Mouse (Mus musculus) telencephalon, adult 2 months (tissue): Measurements from ENCODE around the gene 2010111I01Rik.
"Not testable (repeated sequence)": the region's sequence is repeated elsewhere in the genome, so short reads cannot be mapped to it uniquely, and the experiment has no call there.

Source experiments
- DNase-seq: peaks from one replicate; pipeline ENCODE4 v3.0.0-alpha.2; 2011; ENCODE audit warnings: low read depth, low spot score

Gene 2010111I01Rik

DNA sequence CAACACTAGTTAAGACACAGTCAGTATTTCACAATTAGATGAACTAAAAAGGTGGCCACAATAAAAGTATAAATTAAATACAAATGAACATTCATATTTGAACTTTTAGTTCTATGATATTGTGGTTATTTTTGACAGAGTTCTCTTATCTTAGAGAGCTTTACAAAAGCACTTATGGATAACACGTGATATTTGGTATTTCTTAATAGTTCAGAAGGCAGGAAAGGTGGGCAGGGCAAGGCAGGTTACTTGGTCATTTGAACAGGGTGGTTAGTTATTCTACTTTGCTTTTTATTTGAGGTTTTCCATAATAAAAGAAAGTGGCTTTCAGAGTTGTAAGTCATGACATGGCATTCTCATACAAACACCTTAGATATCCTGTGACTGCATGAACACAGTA is 233.3 kb downstream of the 2010111I01Rik start:
- DNase-seq: no peak

GRCm38 (mm10) chr13:63199588-63199987 is 234.9 kb downstream of the 2010111I01Rik start:
- no peak for DNase-seq

- no peak for DNase-seq
These were observed 239.0 kb downstream of the 2010111I01Rik start for GRCm38 (mm10) chr13:63203502-63204278.

DNA sequence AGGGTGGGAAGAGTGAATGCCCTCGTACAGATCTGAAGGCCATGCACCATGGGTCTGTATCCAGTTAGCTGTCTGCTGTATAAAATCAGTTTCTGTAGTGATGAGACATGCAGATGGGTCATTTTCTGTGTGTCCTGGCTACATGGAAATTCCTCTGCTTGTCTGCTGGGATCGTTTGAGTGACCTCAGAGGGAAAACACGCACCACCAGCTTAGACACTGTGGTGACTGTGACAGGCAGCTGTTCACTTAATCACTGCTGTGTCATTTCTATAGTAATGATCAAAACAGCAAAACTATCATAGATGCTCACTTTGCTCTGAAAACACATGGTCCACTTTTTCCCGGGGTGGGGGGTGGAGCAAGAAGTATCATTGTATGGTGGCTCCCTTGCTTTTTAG is 241.1 kb downstream of the 2010111I01Rik start:
- DNase-seq: no peak

DNA sequence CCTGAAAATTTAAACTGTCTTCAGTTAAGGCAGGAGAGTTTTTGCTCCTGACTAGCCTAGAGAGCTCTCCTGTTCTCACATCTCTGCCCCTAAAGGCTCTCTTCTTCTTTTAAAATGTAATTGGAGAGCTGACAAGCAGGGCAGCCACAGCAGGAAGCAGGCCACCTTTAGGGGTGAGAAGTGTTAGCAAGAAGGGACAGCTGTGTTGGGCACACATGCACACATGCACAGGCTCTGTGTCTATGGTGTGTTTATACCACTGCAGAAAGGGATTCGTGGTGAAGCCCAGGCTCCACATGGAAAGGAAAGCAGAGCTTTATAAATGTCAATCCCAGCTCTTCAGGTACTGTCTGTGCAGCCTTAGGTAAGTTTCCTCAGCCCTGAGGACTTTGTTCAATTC is 241.7 kb downstream of the 2010111I01Rik start:
- no peak for DNase-seq

- no peak for DNase-seq
These were observed 251.8 kb downstream of the 2010111I01Rik start for GRCm38 (mm10) chr13:63216537-63216936.

- no peak for DNase-seq
These were observed 258.5 kb downstream of the 2010111I01Rik start for GRCm38 (mm10) chr13:63223026-63223770.

DNA sequence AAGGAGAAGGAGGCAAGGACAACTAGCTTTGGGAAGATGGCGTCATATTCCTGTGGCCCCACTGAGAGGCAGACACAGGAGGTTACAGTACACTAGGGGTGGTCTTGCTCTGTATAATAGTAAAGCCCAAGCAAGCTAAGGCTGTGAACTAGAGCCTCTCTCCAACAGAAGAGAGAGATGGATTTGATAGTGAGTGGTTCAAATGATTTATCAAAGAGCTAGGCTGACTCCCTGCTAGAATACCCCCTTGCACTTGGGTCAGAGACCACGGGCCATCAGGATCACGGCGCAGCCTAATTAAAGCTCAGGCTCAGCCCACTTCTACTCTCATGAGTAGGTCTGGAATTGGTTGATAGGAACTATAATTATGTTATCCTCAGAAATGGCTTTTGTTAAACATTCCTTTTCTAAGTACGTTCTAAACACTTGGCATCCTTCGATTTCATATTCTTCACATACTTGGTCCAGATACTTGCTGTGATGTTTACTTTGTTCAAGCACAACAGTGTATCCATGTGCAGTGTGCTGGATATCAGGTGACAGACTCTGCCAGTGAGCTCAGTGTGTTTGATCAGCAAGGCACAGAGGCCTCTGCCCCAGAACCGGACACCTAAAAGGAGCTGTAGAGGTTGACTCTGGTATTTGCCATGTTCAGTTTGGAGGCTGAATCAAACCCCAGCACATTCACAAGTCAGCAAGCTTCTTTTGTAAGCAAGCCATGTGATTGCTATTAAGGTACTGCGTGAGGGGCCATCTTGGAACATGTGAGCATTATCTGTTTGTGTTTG is 261.3 kb downstream of the 2010111I01Rik start:
- DNase-seq: no peak

DNA sequence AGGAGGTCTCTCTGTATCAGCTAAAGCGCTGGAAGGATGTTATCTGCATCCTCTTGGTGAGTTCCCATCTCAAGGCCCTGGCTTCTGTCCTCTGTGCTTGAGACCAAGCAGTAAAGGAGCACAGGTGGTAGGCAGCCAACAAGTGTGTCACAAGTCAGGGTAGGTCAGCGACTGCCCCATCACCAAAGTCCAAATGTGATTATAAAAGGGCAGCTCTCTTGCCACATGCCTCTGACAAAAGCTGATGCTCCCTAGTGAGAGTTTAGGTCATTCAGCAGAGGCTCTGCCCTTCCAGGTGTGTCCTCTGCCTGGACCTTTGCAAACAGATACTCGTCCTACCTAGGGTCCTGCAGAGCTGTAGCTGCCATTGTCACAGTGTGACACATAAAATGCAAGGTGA is 263.1 kb downstream of the 2010111I01Rik start:
- no peak for DNase-seq

GRCm38 (mm10) chr13:63230955-63231701 is 266.4 kb downstream of the 2010111I01Rik start:
- DNase-seq: no peak

GRCm38 (mm10) chr13:63231702-63232070 is 267.0 kb downstream of the 2010111I01Rik start:
- no peak for DNase-seq

- no peak for DNase-seq
These were observed 267.9 kb downstream of the 2010111I01Rik start for GRCm38 (mm10) chr13:63232558-63232957.

GRCm38 (mm10) chr13:63234520-63234919 is 269.8 kb downstream of the 2010111I01Rik start:
- not testable (repeated sequence) for DNase-seq

- DNase-seq: no peak
These were observed 270.9 kb downstream of the 2010111I01Rik start for GRCm38 (mm10) chr13:63235551-63235950.

DNA sequence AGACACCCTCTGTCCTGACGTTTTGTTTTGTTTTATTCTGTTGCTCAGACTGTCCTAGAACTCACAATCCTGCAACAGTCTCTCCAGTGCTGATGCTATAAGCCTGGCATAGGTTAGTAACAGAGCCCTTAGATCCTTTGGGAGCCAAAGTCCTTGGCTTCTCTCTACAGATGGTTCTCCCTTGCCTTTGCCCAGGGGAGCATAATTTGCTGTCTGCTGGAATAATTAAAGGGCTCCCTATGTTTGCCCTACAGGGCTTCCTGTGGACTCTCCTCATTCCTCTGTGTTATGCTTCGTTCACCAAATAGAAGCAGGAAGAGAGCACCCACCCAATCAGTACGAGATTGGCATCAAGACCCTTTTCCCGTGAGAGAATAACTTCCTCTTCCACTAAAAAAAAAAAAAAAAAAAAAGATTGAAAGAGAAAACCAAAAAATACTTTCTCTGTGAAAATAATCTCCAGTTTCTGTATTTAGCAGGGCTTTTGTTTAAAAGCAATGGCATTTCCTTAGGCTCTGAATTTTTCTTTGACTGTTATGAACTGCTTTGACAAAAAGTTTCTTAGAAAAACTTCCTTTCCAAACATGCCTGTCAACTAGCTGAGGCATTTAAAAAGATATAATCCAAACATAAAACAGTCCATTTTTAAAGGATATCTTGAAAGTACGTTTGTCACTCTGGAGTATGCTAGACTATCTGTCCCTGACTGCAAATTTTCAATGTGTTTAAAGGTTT is 271.6 kb downstream of the 2010111I01Rik start:
- no peak for DNase-seq

GRCm38 (mm10) chr13:63238045-63238444 is 273.4 kb downstream of the 2010111I01Rik start:
- DNase-seq: no peak

GRCm38 (mm10) chr13:63239301-63239804 is 274.7 kb downstream of the 2010111I01Rik start:
- no peak for DNase-seq

- no peak for DNase-seq
These were observed 275.4 kb downstream of the 2010111I01Rik start for GRCm38 (mm10) chr13:63239877-63240671.

DNA sequence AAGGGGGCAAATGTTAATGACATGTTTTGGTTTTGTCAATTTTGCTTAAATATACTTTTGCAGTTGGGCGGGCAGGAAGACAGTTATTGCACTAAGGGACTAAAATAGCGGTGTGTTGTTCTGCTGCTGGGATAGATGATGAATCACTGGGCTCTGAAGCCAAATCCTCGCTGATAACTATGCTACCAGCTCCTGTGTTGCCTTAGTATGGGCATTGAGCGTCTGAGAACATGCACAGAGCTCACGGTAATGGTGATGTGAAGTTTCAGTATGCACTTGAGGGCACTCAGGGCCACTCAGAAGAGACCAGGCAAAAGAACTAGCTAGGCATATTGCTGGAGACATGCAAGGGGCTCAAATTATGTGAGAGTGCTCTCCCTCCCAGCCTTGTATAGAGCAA is 276.1 kb downstream of the 2010111I01Rik start:
- no peak for DNase-seq

- no peak for DNase-seq
These were observed 277.0 kb downstream of the 2010111I01Rik start for GRCm38 (mm10) chr13:63241665-63242064.
